Mouse (Mus musculus): ENCODE results near the gene Maip1.

GRCm38 (mm10) chr1:57387876-57388275, 18.3 kb upstream of the Maip1 start:
- TF ChIP-seq CTCF (IDR thresholded peaks at IDR 0.05; ENCODE audit: low read depth) (no peak), EP300 (optimal IDR thresholded peaks at IDR 0.05) (no peak)
